Mouse (Mus musculus) ES-Bruce4 (cell line): ENCODE measurements around the gene Gm11172.

Source experiments
- CTCF ChIP-seq: IDR thresholded peaks from one replicate; pipeline ENCODE4 v1.8.1; 2011; ENCODE audit warnings: low read depth, low read length
- POLR2A ChIP-seq: IDR thresholded peaks from one replicate; pipeline ENCODE4 v1.8.1; 2011; ENCODE audit warnings: low read length; ENCODE audit not compliant: insufficient read depth

- TF ChIP-seq CTCF (no peak), POLR2A (no peak)
Measured at GRCm38 (mm10) chr16:10788866-10789265, 23.8 kb upstream of the Gm11172 start.
